ENCODE assay signal across 17 mouse cellular contexts in genomic region chr5:114490241-114490640, GRCm38 (mm10).
"Had no signal": no experiment of that assay in that cellular context is flagged by ENCODE, and none has a peak within 500 bp of the region (broad histone marks: within the 10 kb centered on the region; RNA-seq: fewer than 3 reads in every experiment).

No protein-coding gene starts in this region.

- H3K27ac ChIP-seq: midbrain, embryonic 13.5 days; neural tube, embryonic 13.5 days; neural tube, embryonic 15.5 days had no signal

- H3K4me2 ChIP-seq: lung, embryonic 14.5 days; midbrain, embryonic 13.5 days; neural tube, embryonic 13.5 days; neural tube, embryonic 15.5 days had no signal

- H3K36me3 ChIP-seq: midbrain, embryonic 10.5 days; midbrain, embryonic 13.5 days; neural tube, embryonic 13.5 days; neural tube, embryonic 15.5 days had no signal

- H3K4me1 ChIP-seq: midbrain, embryonic 13.5 days; neural tube, embryonic 13.5 days; neural tube, embryonic 15.5 days had no signal

- ATAC-seq: midbrain, embryonic 13.5 days; midbrain, embryonic 16.5 days had no signal

- H3K4me3 ChIP-seq: midbrain, embryonic 10.5 days; midbrain, embryonic 13.5 days; myocyte; neural tube, embryonic 13.5 days; neural tube, embryonic 15.5 days had no signal

- DNase-seq: lung, adult 18-20 months; lung, embryonic 14.5 days; lung, postnatal 10 days; lung, postnatal 4 days; right cerebral cortex, adult 18-20 months; right cerebral cortex, postnatal 25 days; right cerebral cortex, postnatal 4 days; spleen, adult 18-20 months; thymus, adult 2 months; thymus, postnatal 25 days; thymus, postnatal 4 days had no signal

- H3K27me3 ChIP-seq: midbrain, embryonic 13.5 days; neural tube, embryonic 13.5 days; neural tube, embryonic 15.5 days had no signal

- H3K9me3 ChIP-seq: midbrain, embryonic 13.5 days; neural tube, embryonic 13.5 days; neural tube, embryonic 15.5 days had no signal

- H3K9ac ChIP-seq: lung, embryonic 14.5 days; midbrain, embryonic 13.5 days; neural tube, embryonic 13.5 days; neural tube, embryonic 15.5 days had no signal
